Mouse (Mus musculus) neural tube, embryonic 13.5 days (tissue): Measurements from ENCODE around the gene Lhb. TPM values are rescaled to one million over a fixed set of nuclear protein-coding genes. Genes with fewer than 3 reads are reported as not detected.

Source experiments
- ATAC-seq: fragments of 200-750 bp; cut with Nextera tagmentation; 2 replicates; pipeline ENCODE4 v1.8.0; 2017; ENCODE audit warnings: low read depth, mild to moderate bottlenecking, moderate TSS enrichment, moderate library complexity
- H3K27ac ChIP-seq: fragments of 300-500 bp; sonication (generic); replicated peaks from 2 replicates; pipeline ENCODE4 v1.5.1; 2015; ENCODE audit warnings: moderate library complexity, mild to moderate bottlenecking, inconsistent platforms
- H3K27me3 ChIP-seq: fragments of 300-500 bp; sonication (generic); 2 replicates; pipeline ENCODE4 v1.6.1; 2015; ENCODE audit warnings: mild to moderate bottlenecking, inconsistent platforms
- H3K36me3 ChIP-seq: fragments of 300-500 bp; sonication (generic); 2 replicates; pipeline ENCODE4 v1.6.1; 2015; ENCODE audit warnings: mild to moderate bottlenecking, inconsistent platforms
- H3K4me1 ChIP-seq: fragments of 300-500 bp; sonication (generic); replicated peaks from 2 replicates; pipeline ENCODE4 v1.6.1; 2015; ENCODE audit warnings: inconsistent platforms
- H3K4me2 ChIP-seq: fragments of 300-500 bp; sonication (generic); 2 replicates; pipeline ENCODE4 v1.6.1; 2015; ENCODE audit warnings: inconsistent platforms, mild to moderate bottlenecking, moderate library complexity
- H3K4me3 ChIP-seq: fragments of 300-500 bp; sonication (generic); 2 replicates; pipeline ENCODE4 v1.5.1; 2015; ENCODE audit warnings: mild to moderate bottlenecking, inconsistent platforms
- H3K9ac ChIP-seq: fragments of 300-500 bp; sonication (generic); 2 replicates; pipeline ENCODE4 v1.6.1; 2015; ENCODE audit warnings: moderate library complexity, mild to moderate bottlenecking, inconsistent platforms
- H3K9me3 ChIP-seq: fragments of 300-500 bp; sonication (generic); 2 replicates; pipeline ENCODE4 v1.6.1; 2016; ENCODE audit warnings: inconsistent platforms
- WGBS: fragments of 180-500 bp; shearing (Covaris S2); methylation state at CpG from one replicate; pipeline ENCODE4 v1.1.7; 2015; 5-methylcytosine and 5-hydroxymethylcytosine counted together
- polyA plus RNA-seq: library from polyadenylated mRNA; unstranded; fragments of >200 nt; fragmentation: Nextera tagmentation; extraction: Ambion mirVana; gene quantifications from 2 replicates; pipeline ENCODE4 v1.2.1, GENCODE M21; 2015

The Lhb gene
- polyA plus RNA-seq, 1 experiment from 2014 or later = not detected

GRCm38 (mm10) chr7:45443526-45444420, 23.2 kb downstream of the Lhb start:
- WGBS = 90% methylated on average over 22 of the region's 22 CpGs
- no peak overlapping the region for H3K4me3 ChIP-seq
- no peak overlapping the region for H3K27ac ChIP-seq
- peaks cover 58% of the 10 kb centered on the region for H3K36me3 ChIP-seq
- H3K9me3 ChIP-seq = no peaks in the 10 kb centered on the region
- H3K4me2 ChIP-seq = no peak overlapping the region
- no peaks in the 10 kb centered on the region for H3K27me3 ChIP-seq
- ATAC-seq = no peak
- no peak overlapping the region for H3K9ac ChIP-seq
- no peaks in the 10 kb centered on the region for H3K4me1 ChIP-seq

- Histone ChIP-seq H3K4me3 (no peak overlapping the region), H3K4me1 (no peaks in the 10 kb centered on the region), H3K36me3 (peaks cover 53% of the 10 kb centered on the region), H3K9ac (no peak overlapping the region), H3K9me3 (no peaks in the 10 kb centered on the region), H3K27ac (no peak overlapping the region), H3K4me2 (no peak overlapping the region), H3K27me3 (no peaks in the 10 kb centered on the region)
- ATAC-seq = no peak
These were observed 26.0 kb downstream of the Lhb start for GRCm38 (mm10) chr7:45446589-45446988.

DNA sequence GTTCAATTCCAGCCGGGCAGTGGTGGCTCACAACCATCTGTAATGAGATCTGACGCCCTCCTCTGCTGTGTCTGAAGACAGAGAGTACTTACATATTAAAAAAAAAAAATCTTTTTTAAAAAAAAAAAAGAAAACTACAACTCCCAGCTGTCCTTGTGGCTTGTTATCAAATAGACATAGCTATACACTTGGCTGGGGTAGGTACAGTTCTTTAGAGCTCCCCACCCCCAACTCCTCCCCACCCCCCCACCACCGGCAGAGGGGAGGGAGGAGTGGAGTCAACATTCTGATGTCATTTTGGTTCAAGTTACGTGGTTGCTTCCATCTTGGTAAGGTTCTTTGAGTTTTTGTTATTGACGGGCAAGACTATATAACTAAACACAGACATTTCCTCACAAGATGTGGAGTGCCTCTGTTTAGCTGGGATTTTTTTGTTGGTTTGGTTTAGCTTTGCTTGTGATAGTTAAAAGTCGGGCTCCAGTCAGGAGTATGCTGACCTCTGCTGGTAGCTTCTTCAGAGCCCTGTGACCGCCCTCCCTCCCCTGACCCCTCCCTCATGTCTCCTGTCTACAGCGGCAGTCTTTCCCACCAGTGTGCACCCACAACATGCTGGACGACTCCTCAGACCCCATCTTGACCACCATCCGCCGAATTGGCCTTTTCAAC, 26.8 kb downstream of the Lhb start:
- H3K9me3 ChIP-seq = no peaks in the 10 kb centered on the region
- no peak overlapping the region for H3K27ac ChIP-seq
- no peak for ATAC-seq
- no peak overlapping the region for H3K9ac ChIP-seq
- no peaks in the 10 kb centered on the region for H3K4me1 ChIP-seq
- H3K4me2 ChIP-seq = no peak overlapping the region
- no peaks in the 10 kb centered on the region for H3K27me3 ChIP-seq
- 39% methylated on average over 11 of the region's 11 CpGs for WGBS
- H3K4me3 ChIP-seq = no peak overlapping the region
- peaks cover 55% of the 10 kb centered on the region for H3K36me3 ChIP-seq

GRCm38 (mm10) chr7:45449974-45450373, 29.4 kb downstream of the Lhb start:
- no peaks in the 10 kb centered on the region for H3K27me3 ChIP-seq
- no peak overlapping the region for H3K4me3 ChIP-seq
- WGBS = 96% methylated on average over 1 of the region's 1 CpGs
- no peak overlapping the region for H3K4me2 ChIP-seq
- H3K36me3 ChIP-seq = peaks cover 50% of the 10 kb centered on the region
- no peak overlapping the region for H3K27ac ChIP-seq
- no peaks in the 10 kb centered on the region for H3K9me3 ChIP-seq
- no peaks in the 10 kb centered on the region for H3K4me1 ChIP-seq
- no peak overlapping the region for H3K9ac ChIP-seq
- no peak for ATAC-seq

GRCm38 (mm10) chr7:45451344-45451982, 30.8 kb downstream of the Lhb start:
- peaks cover 59% of the 10 kb centered on the region for H3K36me3 ChIP-seq
- no peak overlapping the region for H3K4me2 ChIP-seq
- no peak overlapping the region for H3K27ac ChIP-seq

GRCm38 (mm10) chr7:45454971-45455370, 34.4 kb downstream of the Lhb start:
- peaks cover 20% of the 10 kb centered on the region for H3K4me1 ChIP-seq
- H3K9ac ChIP-seq = peak overlapping the region; percentile 22; the same call in 1 of the 2 replicates
- H3K27ac ChIP-seq = no peak overlapping the region
- H3K4me2 ChIP-seq = no peak overlapping the region
- H3K4me3 ChIP-seq = no peak overlapping the region
- no peak for ATAC-seq
- WGBS = 89% methylated on average over 15 of the region's 15 CpGs
- no peaks in the 10 kb centered on the region for H3K27me3 ChIP-seq
- peaks cover 64% of the 10 kb centered on the region for H3K36me3 ChIP-seq
- no peaks in the 10 kb centered on the region for H3K9me3 ChIP-seq

More at GRCm38 (mm10) chr7:45451344-45451982, 30.8 kb downstream of the Lhb start:
- no peaks in the 10 kb centered on the region for H3K27me3 ChIP-seq
- WGBS = 52% methylated on average over 23 of the region's 23 CpGs
- H3K4me1 ChIP-seq = no peaks in the 10 kb centered on the region
- no peak overlapping the region for H3K4me3 ChIP-seq
- peak overlapping the region; percentile 0; the same call in 1 of the 2 replicates for H3K9ac ChIP-seq
- ATAC-seq = peak; percentile 49; the same call in 1 of the 2 replicates
- H3K9me3 ChIP-seq = no peaks in the 10 kb centered on the region

DNA sequence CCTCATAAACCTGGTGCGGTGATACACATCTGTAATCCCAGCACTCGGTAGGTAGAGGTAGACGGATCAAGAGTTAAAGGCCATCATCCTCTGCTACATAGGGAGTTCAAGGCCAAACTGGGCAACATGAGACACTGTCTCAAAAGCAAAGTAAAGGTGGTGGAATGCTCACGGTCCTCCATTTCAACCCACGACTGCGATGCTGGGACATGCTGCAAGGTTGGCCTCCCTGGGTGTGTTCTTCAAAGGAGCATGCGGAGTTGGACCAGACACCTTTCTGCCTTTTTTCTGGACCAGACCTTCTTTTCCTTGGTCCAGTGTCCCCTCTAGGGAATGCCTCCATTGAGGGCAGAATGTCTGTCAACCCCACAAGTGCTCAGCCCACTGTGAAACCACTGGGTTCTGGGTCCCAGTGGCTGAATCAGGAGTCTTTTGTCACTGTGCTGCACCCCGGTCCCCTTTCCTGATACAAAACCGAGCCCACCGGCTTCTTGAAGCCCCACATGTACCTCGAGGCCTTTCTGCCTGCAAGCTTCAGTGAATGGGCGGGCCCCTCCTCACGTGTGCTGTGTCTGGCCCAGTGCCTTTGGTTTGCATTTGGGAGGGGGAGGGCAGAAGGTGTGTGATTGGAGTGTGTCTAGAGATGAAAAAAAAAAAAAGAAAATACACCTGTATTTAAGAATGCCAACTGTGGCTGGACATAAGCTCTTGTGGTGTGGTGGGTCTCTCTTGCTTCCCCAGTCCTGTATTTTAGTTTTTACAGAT, 35.5 kb downstream of the Lhb start:
- no peaks in the 10 kb centered on the region for H3K27me3 ChIP-seq
- H3K4me3 ChIP-seq = no peak overlapping the region
- no peak overlapping the region; the same call in 1 of the 2 replicates for H3K27ac ChIP-seq
- peaks cover 32% of the 10 kb centered on the region for H3K4me1 ChIP-seq
- H3K36me3 ChIP-seq = peaks cover 62% of the 10 kb centered on the region
- ATAC-seq = no peak
- 81% methylated on average over 13 of the region's 13 CpGs for WGBS
- H3K4me2 ChIP-seq = 0 out of 2 replicates have a peak overlapping the region, but pooled peaks have one; percentile 96
- no peaks in the 10 kb centered on the region for H3K9me3 ChIP-seq
- H3K9ac ChIP-seq = peak overlapping the region; percentile 90; the same call in 1 of the 2 replicates

DNA sequence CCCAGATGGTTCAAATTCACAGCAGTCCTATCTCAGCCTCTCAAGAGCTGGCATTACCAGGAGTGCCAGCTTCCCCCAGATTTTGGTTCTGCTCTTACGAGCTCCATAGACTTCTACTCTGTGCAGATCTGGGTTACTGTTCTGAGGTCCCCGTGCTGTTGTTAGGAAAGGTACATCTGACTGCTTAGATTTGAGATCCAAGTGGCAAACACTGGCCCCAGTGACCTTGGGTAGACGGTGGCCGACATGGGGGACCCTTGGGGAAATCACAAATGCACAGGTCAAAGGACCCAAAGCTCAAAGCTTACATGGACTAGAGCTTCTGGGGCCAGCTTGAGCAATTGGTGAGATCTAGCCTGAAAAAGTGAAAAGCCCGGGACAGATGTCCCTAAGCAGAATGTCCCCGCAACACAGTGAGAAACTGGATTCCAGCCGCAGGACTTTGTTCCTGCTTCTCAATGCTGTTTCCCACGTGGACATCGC, 36.1 kb downstream of the Lhb start:
- ATAC-seq = no peak
- Histone ChIP-seq H3K27ac (peak overlapping the region; percentile 97), H3K36me3 (peaks cover 65% of the 10 kb centered on the region), H3K4me3 (peak overlapping the region; percentile 69), H3K9ac (peak overlapping the region; percentile 90), H3K4me2 (peak overlapping the region; percentile 96), H3K4me1 (peaks cover 37% of the 10 kb centered on the region), H3K9me3 (no peaks in the 10 kb centered on the region), H3K27me3 (no peaks in the 10 kb centered on the region)
- 49% methylated on average over 9 of the region's 9 CpGs for WGBS

GRCm38 (mm10) chr7:45457204-45458060, 36.8 kb downstream of the Lhb start:
- 74% methylated on average over 10 of the region's 10 CpGs for WGBS
- ATAC-seq = no peak
- Histone ChIP-seq H3K4me1 (peaks cover 44% of the 10 kb centered on the region), H3K4me2 (peak overlapping the region; percentile 96), H3K9ac (peak overlapping the region; percentile 90), H3K9me3 (no peaks in the 10 kb centered on the region), H3K27me3 (no peaks in the 10 kb centered on the region), H3K4me3 (peak overlapping the region; percentile 69), H3K27ac (peak overlapping the region; percentile 97), H3K36me3 (peaks cover 63% of the 10 kb centered on the region)

GRCm38 (mm10) chr7:45458748-45459563, 38.3 kb downstream of the Lhb start:
- Histone ChIP-seq H3K4me1 (peaks cover 46% of the 10 kb centered on the region), H3K9ac (peak overlapping the region; percentile 90), H3K27ac (peak overlapping the region; percentile 97), H3K9me3 (no peaks in the 10 kb centered on the region), H3K4me3 (peak overlapping the region; percentile 69), H3K27me3 (no peaks in the 10 kb centered on the region), H3K4me2 (peak overlapping the region; percentile 96), H3K36me3 (peaks cover 67% of the 10 kb centered on the region)
- ATAC-seq = peak; percentile 84
- under 1% methylated on average over 43 of the region's 43 CpGs for WGBS
